In genomic region chr4:133711307-133712076, GRCm38 (mm10) we compare ENCODE assay signal across 26 mouse cellular contexts. TPM values are rescaled to one million over a fixed set of nuclear protein-coding genes. Genes with fewer than 3 reads are reported as not detected.
DNase-seq lines count a peak whose midpoint lies in the region; ATAC-seq and TF ChIP-seq lines count a peak whose summit lies in the region.
"Had no signal": no experiment of that assay in that cellular context is flagged by ENCODE, and none has a peak within 500 bp of the region (broad histone marks: within the 10 kb centered on the region; RNA-seq: fewer than 3 reads in every experiment).

No protein-coding gene starts in this region.

- no peak for TF ChIP-seq CTCF in liver, postnatal 0 days (IDR thresholded peaks at IDR 0.05; ENCODE audit: low read depth)
- TF ChIP-seq CTCF in cerebellum, adult 2 months (IDR thresholded peaks at IDR 0.05; ENCODE audit: borderline replicate concordance, insufficient read depth, low read depth, low read length) = no peak

- no peak for TF ChIP-seq EP300 in liver, postnatal 0 days (IDR thresholded peaks at IDR 0.05; ENCODE audit: low read depth)

- no peaks in the 10 kb centered on the region for H3K27me3 ChIP-seq in liver, postnatal 0 days (ENCODE audit: insufficient read depth, low read length)
- H3K27me3 ChIP-seq in liver, embryonic 11.5 days (replicated peaks; ENCODE audit: control insufficient read depth, insufficient read depth, low read length) = no peaks in the 10 kb centered on the region
- no peaks in the 10 kb centered on the region for H3K27me3 ChIP-seq in cerebellum, adult 2 months (ENCODE audit: control insufficient read depth, insufficient read depth, low read length)
- no peaks in the 10 kb centered on the region for H3K27me3 ChIP-seq in neural tube, embryonic 15.5 days (replicated peaks)
- H3K27me3 ChIP-seq in forebrain, embryonic 12.5 days = no peaks in the 10 kb centered on the region
- H3K27me3 ChIP-seq: heart, embryonic 12.5 days; limb, embryonic 12.5 days; liver, embryonic 12.5 days; megakaryocyte, embryonic 14.5 days; midbrain, embryonic 13.5 days; neural tube, embryonic 12.5 days had no signal

- H3K27ac ChIP-seq in liver, postnatal 0 days (ENCODE audit: low read depth) = 0 out of 2 replicates have a peak overlapping the region, but pooled peaks have one; percentile 2
- no peak overlapping the region for H3K27ac ChIP-seq in liver, embryonic 11.5 days (ENCODE audit: low read depth, low read length)
- peak overlapping the region; percentile 79 for H3K27ac ChIP-seq in cerebellum, adult 2 months (ENCODE audit: insufficient read depth, low read length)
- H3K27ac ChIP-seq in neural tube, embryonic 15.5 days (replicated peaks) = no peak overlapping the region
- H3K27ac ChIP-seq in forebrain, embryonic 12.5 days = no peak overlapping the region
- H3K27ac ChIP-seq: embryonic facial prominence, embryonic 10.5 days; hindbrain, embryonic 10.5 days; layer of hippocampus, adult 2 months; limb, embryonic 12.5 days; liver, embryonic 12.5 days; midbrain, embryonic 13.5 days; neural tube, embryonic 12.5 days had no signal

- no peaks in the 10 kb centered on the region for H3K9me3 ChIP-seq in liver, postnatal 0 days (ENCODE audit: low read length)
- no peaks in the 10 kb centered on the region for H3K9me3 ChIP-seq in liver, embryonic 11.5 days (ENCODE audit: control insufficient read depth, low read length)
- H3K9me3 ChIP-seq in neural tube, embryonic 15.5 days (replicated peaks) = no peaks in the 10 kb centered on the region
- no peaks in the 10 kb centered on the region for H3K9me3 ChIP-seq in forebrain, embryonic 12.5 days
- H3K9me3 ChIP-seq: embryonic facial prominence, embryonic 10.5 days; heart, embryonic 12.5 days; hindbrain, embryonic 10.5 days; limb, embryonic 12.5 days; liver, embryonic 12.5 days; megakaryocyte, embryonic 14.5 days; midbrain, embryonic 13.5 days; neural tube, embryonic 12.5 days had no signal

- no peak overlapping the region for H3K4me3 ChIP-seq in liver, postnatal 0 days (ENCODE audit: low read depth, low read length)
- no peak overlapping the region for H3K4me3 ChIP-seq in liver, embryonic 11.5 days (ENCODE audit: low read depth, low read length)
- H3K4me3 ChIP-seq in cerebellum, adult 2 months (replicated peaks; ENCODE audit: insufficient read depth, low read depth, low read length) = no peak overlapping the region
- H3K4me3 ChIP-seq in neural tube, embryonic 15.5 days (replicated peaks) = no peak overlapping the region
- H3K4me3 ChIP-seq in forebrain, embryonic 12.5 days (replicated peaks) = no peak overlapping the region
- H3K4me3 ChIP-seq: embryonic facial prominence, embryonic 10.5 days; heart, embryonic 12.5 days; hindbrain, embryonic 10.5 days; layer of hippocampus, adult 2 months; limb, embryonic 12.5 days; liver, embryonic 12.5 days; megakaryocyte, embryonic 14.5 days; midbrain, embryonic 13.5 days; neural tube, embryonic 12.5 days had no signal

- H3K4me1 ChIP-seq in liver, postnatal 0 days (ENCODE audit: insufficient read depth) = peaks cover 23% of the 10 kb centered on the region
- H3K4me1 ChIP-seq in liver, embryonic 11.5 days (replicated peaks; ENCODE audit: control insufficient read depth, insufficient read depth, low read length) = peaks cover 30% of the 10 kb centered on the region
- H3K4me1 ChIP-seq in cerebellum, adult 2 months (ENCODE audit: control insufficient read depth, insufficient read depth, low read length) = peaks cover 21% of the 10 kb centered on the region
- peaks cover 22% of the 10 kb centered on the region for H3K4me1 ChIP-seq in neural tube, embryonic 15.5 days
- H3K4me1 ChIP-seq in forebrain, embryonic 12.5 days = peaks cover 10% of the 10 kb centered on the region

- WGBS in liver, postnatal 0 days (ENCODE audit: insufficient replicate concordance) = 79% methylated on average over 6 of the region's 6 CpGs
- 84% methylated on average over 6 of the region's 6 CpGs for WGBS in liver, embryonic 11.5 days
- 14% methylated on average over 6 of the region's 6 CpGs for WGBS in cerebellum, adult 2 months
- WGBS in neural tube, embryonic 15.5 days = 66% methylated on average over 6 of the region's 6 CpGs
- WGBS in forebrain, embryonic 12.5 days = 90% methylated on average over 6 of the region's 6 CpGs

- ATAC-seq in liver, postnatal 0 days = no peak
- ATAC-seq in liver, embryonic 11.5 days (replicated peaks; ENCODE audit: low FRiP score) = no peak
- no peak for ATAC-seq in neural tube, embryonic 15.5 days (ENCODE audit: low FRiP score)
- no peak for ATAC-seq in forebrain, embryonic 12.5 days (ENCODE audit: low FRiP score)
- no peak for ATAC-seq in megakaryocyte, adult 5-6 weeks (ENCODE audit: poor library complexity, severe bottlenecking)
- ATAC-seq: activated CD4-positive, CD25-positive, alpha-beta regulatory T cell, adult 4 months; forebrain, embryonic 16.5 days; liver, embryonic 12.5 days; midbrain, embryonic 13.5 days had no signal

- H3K9ac ChIP-seq in liver, postnatal 0 days (replicated peaks) = no peak overlapping the region
- H3K9ac ChIP-seq in liver, embryonic 11.5 days (ENCODE audit: low read depth, low read length) = no peak overlapping the region
- no peak overlapping the region for H3K9ac ChIP-seq in neural tube, embryonic 15.5 days (replicated peaks)
- H3K9ac ChIP-seq in forebrain, embryonic 12.5 days = no peak overlapping the region
- H3K9ac ChIP-seq: heart, embryonic 12.5 days; limb, embryonic 12.5 days; liver, embryonic 12.5 days; midbrain, embryonic 13.5 days; neural tube, embryonic 12.5 days had no signal

- peaks cover 63% of the 10 kb centered on the region for H3K36me3 ChIP-seq in liver, postnatal 0 days (replicated peaks; ENCODE audit: insufficient read depth, low read length)
- peaks cover 46% of the 10 kb centered on the region for H3K36me3 ChIP-seq in liver, embryonic 11.5 days (ENCODE audit: control insufficient read depth, insufficient read depth, low read length)
- peaks cover 24% of the 10 kb centered on the region for H3K36me3 ChIP-seq in neural tube, embryonic 15.5 days
- H3K36me3 ChIP-seq in forebrain, embryonic 12.5 days (replicated peaks) = peaks cover 75% of the 10 kb centered on the region

- no peak overlapping the region for H3K4me2 ChIP-seq in liver, postnatal 0 days (ENCODE audit: low read depth, low read length)
- H3K4me2 ChIP-seq in liver, embryonic 11.5 days = no peak overlapping the region
- H3K4me2 ChIP-seq in neural tube, embryonic 15.5 days = no peak overlapping the region
- no peak overlapping the region for H3K4me2 ChIP-seq in forebrain, embryonic 12.5 days
- H3K4me2 ChIP-seq: heart, embryonic 12.5 days; limb, embryonic 12.5 days; liver, embryonic 12.5 days; midbrain, embryonic 13.5 days; neural tube, embryonic 12.5 days had no signal

- no peak for TF ChIP-seq POLR2A in cerebellum, adult 2 months (IDR thresholded peaks at IDR 0.05; ENCODE audit: borderline replicate concordance, insufficient read depth, low read length)

- DNase-seq in liver, postnatal 0 days = no peak
- DNase-seq in liver, embryonic 11.5 days (ENCODE audit: low spot score) = no peak
- DNase-seq in cerebellum, adult 2 months = peak; percentile 62 to 79
- DNase-seq in cerebellum, postnatal 25 days = peak; percentile 67 to 72
- DNase-seq: adrenal gland, postnatal 10 days; B cell, adult 2 months; gastrocnemius, postnatal 10 days; heart, postnatal 10 days; kidney, postnatal 14 days; layer of hippocampus, postnatal 36 days; lung, adult 2 months; thymus, postnatal 25 days had no signal

RNA-seq across cellular contexts. Expression of gene Pigv, which starts 39.0 kb away (rescaled TPM):
- 5.2 and 5.9 TPM in 2 replicates for polyA plus RNA-seq in liver, postnatal 0 days (2015; fragmentation: Nextera tagmentation; extraction: Ambion mirVana)
- polyA plus RNA-seq in liver, embryonic 11.5 days (2014; fragmentation: Nextera tagmentation; extraction: Ambion mirVana) = 10.7 and 15.0 TPM in 2 replicates
- polyA plus RNA-seq in cerebellum, adult 2 months (2012; rRNA removed) = 10.8 and 11.1 TPM in 2 replicates
- 12.4 and 15.7 TPM in 2 replicates for polyA plus RNA-seq in neural tube, embryonic 15.5 days (2015; fragmentation: Nextera tagmentation; extraction: Ambion mirVana)
- 17.3 and 18.0 TPM in 2 replicates for polyA plus RNA-seq in forebrain, embryonic 12.5 days (2016; fragmentation: Nextera tagmentation; extraction: Ambion mirVana)
- total RNA-seq in megakaryocyte, adult 5-6 weeks (2015) = 7.5 and 7.8 TPM in 2 replicates
- total RNA-seq in megakaryocyte, adult 5-6 weeks (2017) = 7.2 and 7.9 TPM in 2 replicates

RNA-seq across cellular contexts. Expression of gene Arid1a, which starts 45.1 kb away (rescaled TPM):
- polyA plus RNA-seq in liver, postnatal 0 days (2015; fragmentation: Nextera tagmentation; extraction: Ambion mirVana) = 6.1 and 6.2 TPM in 2 replicates
- polyA plus RNA-seq in liver, embryonic 11.5 days (2014; fragmentation: Nextera tagmentation; extraction: Ambion mirVana) = 26.6 and 32.4 TPM in 2 replicates
- polyA plus RNA-seq in cerebellum, adult 2 months (2012; rRNA removed) = 49.4 and 52.2 TPM in 2 replicates
- 26.9 and 28.7 TPM in 2 replicates for polyA plus RNA-seq in neural tube, embryonic 15.5 days (2015; fragmentation: Nextera tagmentation; extraction: Ambion mirVana)
- polyA plus RNA-seq in forebrain, embryonic 12.5 days (2016; fragmentation: Nextera tagmentation; extraction: Ambion mirVana) = 50.4 and 51.5 TPM in 2 replicates
- 95.9 and 112 TPM in 2 replicates for total RNA-seq in megakaryocyte, adult 5-6 weeks (2015)
- total RNA-seq in megakaryocyte, adult 5-6 weeks (2017) = 29.7 and 40.6 TPM in 2 replicates

Comparison
In these comparisons a context has a peak if more than half of its experiments do, and no peak if none do; other contexts are left out.
1. H3K27ac ChIP-seq: peak in liver, postnatal 0 days (single experiment) and cerebellum, adult 2 months (single experiment); none in liver, embryonic 11.5 days (single experiment), neural tube, embryonic 15.5 days (single experiment) and forebrain, embryonic 12.5 days (single experiment).
2. DNase-seq: peak in cerebellum, adult 2 months (2 of 2) and cerebellum, postnatal 25 days (2 of 2); none in liver, postnatal 0 days (single experiment) and liver, embryonic 11.5 days (single experiment).